Mouse (Mus musculus) kidney, postnatal 36 days (tissue): ENCODE results near the gene Mefv.
"Not testable (repeated sequence)": the region's sequence is repeated elsewhere in the genome, so short reads cannot be mapped to it uniquely, and the experiment has no call there.

Experiments used
- DNase-seq, 2 experiments: peaks; one replicate each; pipeline ENCODE4 v3.0.0; 2021 to 2022; ENCODE audit warnings: mixed read lengths in 2 of 2

Gene Mefv

DNA sequence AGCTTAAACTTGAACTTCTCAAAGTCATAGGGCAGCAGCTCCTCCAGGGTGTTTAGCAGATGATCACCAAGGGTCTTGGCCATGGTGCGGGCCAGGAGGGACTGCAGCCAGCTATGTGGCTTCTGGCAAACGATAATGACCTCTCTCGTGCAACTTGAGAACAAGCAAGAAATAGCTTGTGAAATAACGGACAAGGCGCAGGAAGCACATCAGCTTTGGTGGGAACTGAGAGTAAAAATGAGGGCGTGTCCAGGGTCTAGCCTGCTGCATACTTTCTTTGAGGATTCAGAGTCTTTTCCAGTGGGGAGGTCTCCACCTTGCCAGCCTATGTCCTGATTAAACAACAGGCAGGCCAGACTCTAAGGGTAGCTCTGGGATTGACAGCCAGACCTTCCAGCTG lies at the start of gene Mefv:
Gene Mefv (minus strand): TSS at position 118 of the 400 bp plus-strand sequence.
- DNase-seq, result no peak

DNA sequence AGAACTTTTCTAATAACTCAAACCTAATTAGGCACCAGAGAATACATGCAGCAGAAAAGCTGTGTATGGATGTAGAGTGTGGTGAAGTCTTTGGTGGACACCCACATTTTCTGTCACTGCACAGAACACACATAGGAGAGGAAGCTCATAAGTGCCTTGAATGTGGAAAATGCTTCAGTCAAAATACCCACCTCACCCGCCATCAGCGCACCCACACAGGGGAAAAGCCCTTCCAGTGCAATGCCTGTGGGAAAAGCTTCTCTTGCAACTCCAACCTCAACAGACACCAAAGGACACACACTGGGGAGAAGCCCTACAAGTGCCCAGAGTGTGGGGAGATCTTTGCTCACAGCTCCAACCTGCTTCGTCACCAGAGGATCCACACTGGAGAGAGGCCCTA lies 31.1 kb upstream of the Mefv start:
- DNase-seq, result no peak

- no peak for DNase-seq
These were observed 27.8 kb upstream of the Mefv start for GRCm38 (mm10) chr16:3745656-3746055.

- DNase-seq, result no peak
These were observed 26.3 kb upstream of the Mefv start for GRCm38 (mm10) chr16:3744186-3744700.

DNA sequence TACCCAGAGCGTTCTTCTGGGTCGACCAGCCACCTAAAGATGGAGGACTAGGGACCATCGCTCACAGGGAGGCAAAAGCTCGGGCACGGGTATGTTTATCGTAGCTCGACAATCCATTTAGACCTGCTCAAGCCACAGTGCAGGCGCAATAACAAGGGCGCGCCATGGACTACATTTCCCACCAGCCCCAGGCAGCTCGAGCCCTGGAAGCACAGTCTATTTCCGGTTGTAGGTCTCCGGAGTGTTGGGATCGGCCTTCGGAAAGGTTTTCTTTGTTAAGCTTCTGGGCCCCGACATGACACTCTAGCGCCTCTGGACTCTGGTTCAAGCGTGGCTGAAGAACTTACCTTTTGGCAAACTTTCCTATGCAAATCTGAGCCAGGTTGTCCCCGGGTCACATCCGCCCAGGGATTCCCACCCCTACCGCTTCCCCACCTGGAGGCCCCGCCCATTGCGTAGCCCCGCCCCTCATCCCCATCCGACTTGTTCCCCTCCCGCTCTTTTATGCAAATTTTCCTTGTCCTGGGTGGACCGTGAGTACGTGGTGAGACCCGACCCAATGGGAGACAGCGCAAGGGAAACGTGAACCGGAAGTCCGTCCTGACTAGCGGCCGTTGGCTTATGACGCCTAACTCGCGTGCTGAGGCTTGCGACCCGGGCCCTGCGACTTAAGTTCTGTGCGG lies 25.7 kb upstream of the Mefv start, which contains the start of gene Zfp263:
Gene Zfp263 (plus strand): TSS at position 591 of the 683 bp plus-strand sequence.
- peak; percentile 94 to 97 for DNase-seq

DNA sequence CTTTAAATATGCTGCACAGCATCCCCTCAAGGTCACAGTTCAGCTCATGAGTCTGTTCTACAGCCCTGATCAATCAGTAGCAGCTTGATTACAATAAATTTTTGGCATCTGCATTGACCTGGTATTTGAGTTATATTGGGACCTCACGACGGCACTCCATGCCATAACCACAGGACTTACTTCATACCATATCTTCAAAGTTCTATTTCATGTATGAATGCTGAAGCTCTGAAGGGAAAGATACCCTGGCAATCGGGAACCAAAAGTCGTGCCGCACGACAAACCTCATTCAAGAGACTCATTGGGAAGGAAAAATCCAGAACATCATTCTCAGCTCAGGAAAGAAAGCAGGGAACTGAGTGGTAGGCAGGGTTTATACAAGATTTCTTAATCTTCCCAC lies 24.6 kb upstream of the Mefv start:
- DNase-seq, result no peak

- DNase-seq, result no peak
These were observed 15.4 kb upstream of the Mefv start for GRCm38 (mm10) chr16:3733198-3733732.

- no peak for DNase-seq
These were observed 14.7 kb upstream of the Mefv start for GRCm38 (mm10) chr16:3732612-3733011.

DNA sequence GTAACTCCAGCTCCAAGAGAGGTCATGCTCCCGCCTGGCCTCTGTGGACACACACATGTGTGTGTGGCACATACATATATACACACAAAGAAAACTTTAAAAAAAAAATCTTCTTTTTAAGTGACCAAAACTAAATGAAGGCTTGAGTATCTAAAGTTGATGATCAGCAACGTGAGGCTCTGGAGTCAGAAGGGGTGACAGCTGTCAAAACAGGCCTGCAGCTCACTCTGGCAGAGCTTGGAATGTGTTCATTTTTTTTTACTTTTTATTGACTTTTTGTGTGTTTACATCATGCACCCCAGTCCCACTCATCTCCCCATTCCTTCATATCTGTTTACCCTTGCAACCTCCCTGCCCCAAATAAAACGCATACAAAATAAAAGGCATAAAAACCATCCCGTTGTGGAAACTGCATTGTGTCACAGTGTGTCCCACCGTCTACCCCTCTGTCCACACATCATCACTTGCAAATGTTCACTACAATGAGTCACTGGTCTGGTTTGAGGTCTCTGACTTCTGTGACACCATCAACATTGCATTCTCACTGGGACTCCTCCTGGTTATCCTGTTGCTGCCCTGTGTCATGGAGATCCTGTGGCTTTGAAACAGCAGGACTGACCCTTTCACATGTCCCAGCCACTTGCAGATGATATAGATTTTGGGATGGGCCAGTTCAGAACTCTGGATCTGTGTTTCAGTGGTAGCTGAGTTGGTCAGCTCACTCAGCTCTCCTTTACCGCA lies 10.3 kb upstream of the Mefv start:
- DNase-seq, result no peak

GRCm38 (mm10) chr16:3723231-3723630 lies 5.3 kb upstream of the Mefv start:
- no peak for DNase-seq

GRCm38 (mm10) chr16:3714731-3715130 lies 3.2 kb downstream of the Mefv start:
- DNase-seq, result no peak

DNA sequence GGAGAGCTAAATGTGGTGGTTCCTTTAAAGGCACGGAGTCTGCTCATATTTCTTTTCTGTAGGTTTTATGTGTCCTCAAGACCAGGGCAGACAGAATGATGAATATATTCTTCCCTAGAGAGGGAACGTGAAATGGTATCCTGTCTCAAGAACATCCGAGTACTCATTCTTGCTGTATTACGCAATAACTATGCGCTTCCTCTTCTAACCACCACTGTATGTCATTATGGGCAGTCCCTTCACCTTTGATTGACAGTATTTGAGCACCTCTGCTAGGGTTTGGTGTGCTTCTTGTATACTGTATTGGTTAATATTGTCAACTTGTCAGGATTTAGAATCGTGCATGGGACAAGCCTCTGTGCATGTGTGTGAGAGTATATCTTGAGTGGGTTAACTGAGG lies 11.2 kb downstream of the Mefv start:
- no peak for DNase-seq

- DNase-seq, result no peak
These were observed 17.0 kb downstream of the Mefv start for GRCm38 (mm10) chr16:3700893-3701292.

GRCm38 (mm10) chr16:3699281-3699680 lies 18.6 kb downstream of the Mefv start:
- DNase-seq, result no peak

DNA sequence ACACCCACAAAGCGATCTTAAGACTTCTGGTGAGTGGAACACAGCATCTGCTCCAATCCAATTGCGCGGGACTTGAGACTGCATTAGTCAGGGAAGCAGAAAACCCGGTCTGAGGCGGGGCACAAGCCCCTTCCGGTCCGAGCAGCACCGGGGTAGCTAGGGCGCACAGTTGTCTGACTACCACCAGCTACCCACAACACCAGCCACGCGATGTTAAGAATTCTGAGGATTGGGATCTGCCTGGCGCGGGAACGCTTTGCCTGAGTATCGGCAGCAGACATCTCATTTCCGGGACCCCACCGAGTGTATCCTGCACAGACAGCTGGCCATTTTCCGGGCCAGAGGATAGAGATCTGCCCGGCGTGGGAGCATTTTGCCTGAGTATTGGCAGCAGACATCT lies 28.3 kb downstream of the Mefv start:
- not testable (repeated sequence) for DNase-seq
